Mouse (Mus musculus) megakaryocyte, adult 5-6 weeks (primary cell): Measurements from ENCODE around the gene Borcs5. TPM values are rescaled to one million over a fixed set of nuclear protein-coding genes. Genes with fewer than 3 reads are reported as not detected.

Experiments
- ATAC-seq: 2 replicates; pipeline ENCODE4 v1.8.0; 2016; ENCODE audit warnings: mild to moderate bottlenecking, inconsistent platforms; ENCODE audit not compliant: poor library complexity, severe bottlenecking
- total RNA-seq, 2 experiments: library from RNA; stranded (forward) in 1 of 2; stranded (reverse) in 1 of 2; fragments of 153-499, 151-499 nt in 1 of 2; fragments of 221-1000, 200-1000 nt in 1 of 2; gene quantifications; 2 replicates each; pipeline versions ENCODE4 v1.2.3 to v1.2.4; 2015 to 2017

Gene Borcs5
- total RNA-seq, 2 experiments from 2014 or later: 11.6 to 15.3 TPM

GRCm38 (mm10) chr6:134625431-134625830, 13.9 kb upstream of the Borcs5 start:
- ATAC-seq: no peak

GRCm38 (mm10) chr6:134626564-134626963, 12.7 kb upstream of the Borcs5 start:
- ATAC-seq: no peak

DNA sequence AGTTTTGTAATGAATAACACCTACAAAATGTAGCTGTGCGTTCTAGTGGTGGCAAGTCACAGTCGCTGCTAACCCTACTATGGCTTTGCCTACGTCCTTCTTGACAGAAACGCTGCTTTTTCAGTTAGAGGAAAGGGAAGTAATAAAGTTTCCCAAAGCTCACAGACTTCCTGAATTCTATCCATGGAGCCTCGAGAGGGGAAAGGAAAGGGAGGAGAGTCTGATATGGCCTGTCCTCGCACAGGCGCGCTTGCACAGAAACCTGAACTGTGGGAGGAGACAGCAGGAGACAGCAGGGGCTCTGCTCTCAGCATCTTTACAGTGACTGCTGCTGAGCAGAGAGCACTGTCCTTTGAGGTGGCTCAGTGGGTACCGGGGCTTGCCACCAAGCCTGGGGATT, 8.9 kb upstream of the Borcs5 start:
- ATAC-seq: 0 out of 2 replicates have a peak, but pooled peaks have one; percentile 20

GRCm38 (mm10) chr6:134631947-134632687, 7.2 kb upstream of the Borcs5 start, which contains the start of gene Mansc1:
Gene Mansc1, minus strand, starts transcription at chr6:134632488.
- ATAC-seq: peak; percentile 80

DNA sequence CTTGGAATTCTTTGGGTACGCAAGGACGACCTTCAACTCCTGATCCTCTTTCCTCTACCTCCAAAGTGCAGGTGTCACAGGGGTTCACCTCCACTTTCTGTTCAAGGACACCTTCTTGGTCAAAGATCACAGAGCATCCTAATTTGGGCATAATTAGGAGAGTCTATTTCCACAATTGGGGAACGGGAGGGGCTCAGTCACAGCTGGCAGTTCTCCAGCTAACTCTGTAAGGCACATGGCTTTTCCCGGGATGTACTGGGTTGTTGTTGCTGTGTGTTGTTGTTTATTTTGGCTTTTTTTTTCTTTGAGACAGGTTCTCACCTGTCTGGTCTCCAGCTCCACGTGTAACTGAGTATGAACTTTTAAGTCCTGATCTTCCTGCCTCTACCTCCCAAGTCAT, 6.6 kb upstream of the Borcs5 start:
- ATAC-seq: no peak

DNA sequence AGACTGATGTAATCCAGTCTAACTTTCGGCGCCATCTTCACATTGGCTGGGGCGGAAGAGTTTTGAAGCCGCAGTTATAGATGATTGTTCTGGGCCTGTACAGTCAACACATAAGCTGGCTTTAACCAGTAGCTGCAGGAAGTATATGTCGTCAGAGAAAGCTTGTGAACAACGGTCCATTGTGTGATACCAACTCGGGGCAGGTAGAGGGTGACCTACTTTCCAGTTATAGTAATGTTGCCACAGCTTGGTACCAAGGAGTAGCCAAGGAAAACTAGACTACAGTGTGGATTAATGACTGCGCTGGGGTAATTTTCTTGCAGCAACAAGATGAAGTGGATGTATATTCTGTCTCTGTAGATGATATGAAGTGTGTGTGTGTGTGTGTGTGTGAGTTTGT, 5.8 kb upstream of the Borcs5 start:
- no peak for ATAC-seq

DNA sequence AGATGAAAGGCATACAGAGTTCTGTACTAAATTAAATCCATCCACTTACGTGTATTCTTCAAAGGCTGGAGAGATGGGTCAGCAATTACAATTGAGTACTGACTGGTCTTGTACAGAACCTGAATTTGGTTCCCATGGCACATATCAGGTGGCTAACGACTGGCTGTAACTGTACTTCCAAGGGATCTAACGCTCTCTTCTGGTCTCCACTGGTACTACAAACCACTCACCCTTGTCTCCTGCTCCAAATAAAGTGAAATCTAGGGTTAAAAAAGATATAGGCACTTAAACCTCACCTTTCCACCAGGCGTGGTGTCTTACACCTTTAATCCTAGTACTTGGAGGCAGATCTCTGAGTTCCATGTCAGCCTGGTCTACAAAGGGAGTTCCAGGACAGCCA, 2.8 kb upstream of the Borcs5 start:
- no peak for ATAC-seq

DNA sequence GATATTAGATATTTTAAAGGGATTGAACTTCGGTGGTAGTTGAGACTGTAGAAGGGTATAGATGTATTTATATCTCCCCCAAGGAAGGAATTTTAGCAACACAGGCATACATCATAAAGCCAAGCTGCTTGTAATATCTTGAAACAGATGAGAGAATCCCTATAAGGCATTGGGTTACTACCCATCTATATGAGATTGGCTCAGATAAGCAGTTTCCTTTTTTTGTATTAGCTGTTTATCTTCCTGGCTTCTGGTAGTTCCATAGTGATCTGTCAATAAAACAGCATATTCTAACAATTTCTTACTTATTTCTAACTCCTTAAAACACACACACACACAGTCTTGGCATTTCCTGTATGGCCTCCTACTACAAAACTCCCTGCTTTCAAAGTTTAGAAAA, 590 bp downstream of the Borcs5 start:
- ATAC-seq: no peak

DNA sequence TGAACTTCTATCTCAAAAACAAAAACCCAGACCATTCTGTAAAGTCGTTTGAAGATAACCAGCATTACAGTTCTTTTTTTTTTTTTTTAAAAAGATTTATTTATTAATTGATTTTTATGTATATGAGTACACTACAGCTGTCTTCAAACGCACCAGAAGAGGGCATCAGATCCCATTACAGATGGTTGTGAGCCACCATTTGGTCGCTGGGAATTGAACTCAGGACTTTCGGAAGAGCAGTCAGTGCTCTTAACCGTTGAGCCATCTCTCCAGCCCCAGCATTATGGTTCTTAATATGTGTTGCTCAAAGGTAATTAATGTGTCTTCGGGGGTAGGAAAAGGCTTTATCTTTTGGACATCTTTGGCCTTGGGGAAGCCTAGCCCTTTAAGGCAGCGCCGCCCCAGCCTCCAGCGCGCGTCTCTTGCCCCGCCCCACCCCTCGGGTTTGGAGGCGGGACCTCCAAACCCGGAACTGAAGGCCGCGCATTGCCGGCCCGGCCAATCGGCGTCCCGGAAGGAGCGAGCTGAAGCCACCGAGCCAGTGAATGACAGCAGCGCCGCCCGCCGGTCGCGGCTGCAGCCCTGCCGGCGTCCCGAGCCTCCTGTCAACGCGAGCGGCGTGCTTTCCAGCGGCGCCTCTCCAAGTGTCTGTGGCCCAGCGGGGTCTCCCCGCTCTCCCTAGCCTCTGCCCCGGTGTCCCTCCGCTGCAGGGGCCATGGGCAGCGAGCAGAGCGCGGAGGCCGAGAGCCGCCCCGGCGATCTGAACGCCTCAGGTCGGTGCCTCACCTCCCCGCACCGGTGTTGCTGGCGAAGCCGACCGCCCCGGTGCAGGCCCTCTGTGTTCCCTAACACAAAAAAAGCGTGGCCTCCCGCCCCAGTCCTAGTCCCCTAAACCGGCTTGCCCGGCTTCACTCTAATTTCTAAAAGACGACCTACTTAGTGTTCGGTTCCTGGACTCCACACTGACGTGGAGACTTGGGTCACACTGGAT, 1.5 kb downstream of the Borcs5 start:
- ATAC-seq: peak; percentile 98

DNA sequence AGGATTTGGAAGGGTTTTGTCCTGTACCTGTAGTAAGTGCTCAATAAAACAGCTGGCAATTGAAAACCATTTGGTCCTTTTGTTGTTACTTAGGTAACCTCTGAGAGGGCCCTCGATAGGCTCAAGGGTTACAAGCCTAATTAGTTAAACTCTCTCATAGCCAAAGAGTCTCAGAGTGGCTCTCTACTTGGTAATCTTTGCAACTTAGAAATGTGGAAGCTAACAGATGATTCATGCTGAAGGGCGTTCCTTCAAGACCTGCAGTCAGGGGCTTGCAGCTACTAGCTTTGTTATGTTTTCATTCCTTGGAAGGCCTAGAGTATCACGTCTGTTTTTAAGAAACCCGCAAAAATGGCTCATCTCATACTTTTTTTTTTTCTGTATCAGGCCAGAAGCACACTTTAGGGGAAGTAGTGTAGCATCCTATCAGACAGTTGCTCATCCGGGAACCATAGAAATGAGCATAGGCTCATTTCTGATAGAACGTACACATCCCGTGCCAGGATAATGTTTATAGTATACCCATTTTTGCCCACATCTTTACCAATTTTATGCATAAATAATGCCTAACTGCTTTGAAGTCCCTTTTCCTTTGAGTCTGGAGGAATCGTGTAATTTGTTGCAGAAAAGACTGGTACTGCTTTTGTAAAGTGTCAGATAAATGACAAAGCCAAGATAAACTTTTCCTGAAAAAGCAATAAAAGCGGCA, 2.6 kb downstream of the Borcs5 start:
- peak; percentile 56 for ATAC-seq

DNA sequence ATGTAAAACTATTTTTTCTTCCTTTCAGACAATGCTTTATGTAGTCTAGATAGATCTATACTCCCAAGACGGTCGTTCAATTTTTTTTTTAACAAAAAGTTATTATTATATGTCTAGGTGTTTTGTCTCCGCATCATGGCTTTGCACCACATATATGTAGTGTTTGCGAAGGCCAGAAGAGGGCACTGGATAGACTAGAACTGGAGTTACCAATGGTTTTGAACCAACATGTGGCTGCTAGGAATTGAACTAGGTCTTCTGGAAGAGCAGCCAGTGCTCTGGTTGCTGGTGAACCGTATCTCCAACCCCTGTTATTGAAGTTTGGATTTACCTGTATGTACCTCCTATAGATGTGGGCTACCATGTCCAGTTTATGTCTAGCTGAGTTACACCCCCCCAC, 4.0 kb downstream of the Borcs5 start:
- ATAC-seq: no peak

GRCm38 (mm10) chr6:134646835-134647234, 7.5 kb downstream of the Borcs5 start:
- ATAC-seq: no peak

GRCm38 (mm10) chr6:134647621-134648020, 8.3 kb downstream of the Borcs5 start:
- no peak for ATAC-seq

- no peak for ATAC-seq
These were observed 9.0 kb downstream of the Borcs5 start for GRCm38 (mm10) chr6:134648356-134648755.

DNA sequence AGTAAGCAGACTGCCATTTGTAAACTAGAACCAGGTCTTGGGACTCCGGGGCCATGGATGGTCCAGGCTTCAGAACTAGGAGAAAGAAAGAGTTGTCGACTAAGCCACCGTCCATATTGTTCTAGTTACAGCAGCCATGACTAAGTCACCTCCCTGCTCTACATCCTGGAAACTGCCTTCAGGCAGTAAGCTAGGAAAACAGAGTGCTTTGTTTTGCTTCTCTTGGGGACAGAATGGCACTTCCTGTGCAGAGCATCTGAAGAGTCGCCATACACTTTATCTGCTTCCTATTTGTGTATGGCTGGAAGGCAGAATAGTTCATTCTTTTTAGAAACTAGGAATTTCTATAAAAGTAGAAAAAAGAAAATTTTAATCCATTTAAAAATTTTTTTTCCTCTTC, 17.2 kb downstream of the Borcs5 start:
- no peak for ATAC-seq

- peak; percentile 98 for ATAC-seq
These were observed 20.0 kb downstream of the Borcs5 start for GRCm38 (mm10) chr6:134659108-134659958.

DNA sequence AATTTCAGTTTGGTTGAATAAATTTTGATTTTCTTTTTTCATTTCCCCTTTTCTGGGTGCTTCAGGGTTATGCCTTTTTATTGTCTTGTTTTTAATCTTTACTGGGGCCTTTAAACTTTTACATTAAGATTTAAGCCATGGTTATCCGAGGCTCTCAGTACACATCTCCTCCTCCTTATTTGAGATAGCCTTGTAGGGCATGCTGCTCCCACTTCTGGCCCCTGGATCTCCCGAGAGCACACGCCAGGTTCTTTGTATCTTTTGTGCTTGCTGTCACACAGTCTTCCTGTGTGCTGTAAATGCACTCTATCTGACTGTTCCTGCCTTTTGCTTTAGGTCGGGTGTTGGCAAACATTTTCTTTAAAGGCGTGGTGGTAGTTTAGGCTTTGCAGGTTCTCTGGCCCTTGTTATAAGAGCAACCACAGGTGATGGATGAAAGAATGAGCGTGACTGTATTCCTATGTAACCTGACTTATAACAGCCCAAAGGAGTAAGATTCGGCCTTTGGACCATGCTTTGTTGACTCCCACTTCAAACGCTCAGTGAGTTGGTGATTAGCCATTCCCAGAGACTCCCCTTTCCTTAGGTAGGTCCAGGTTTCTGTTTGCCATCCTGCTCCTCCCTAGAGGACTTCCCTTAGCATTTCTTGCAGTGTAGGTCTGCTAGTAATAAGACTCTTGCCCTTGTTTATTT, 21.6 kb downstream of the Borcs5 start:
- ATAC-seq: no peak

- ATAC-seq: no peak
These were observed 25.3 kb downstream of the Borcs5 start for GRCm38 (mm10) chr6:134664573-134664972.

GRCm38 (mm10) chr6:134665817-134666216, 26.5 kb downstream of the Borcs5 start:
- ATAC-seq: no peak

GRCm38 (mm10) chr6:134668519-134668918, 29.2 kb downstream of the Borcs5 start:
- no peak for ATAC-seq
